Mouse (Mus musculus): ENCODE results near the gene Batf3. TPM values are rescaled to one million over a fixed set of nuclear protein-coding genes. Genes with fewer than 3 reads are reported as not detected.

Batf3 gene
- total and polyA plus RNA-seq, 3 experiments: 42.5 to 50.4 (median 44.7) TPM

DNA sequence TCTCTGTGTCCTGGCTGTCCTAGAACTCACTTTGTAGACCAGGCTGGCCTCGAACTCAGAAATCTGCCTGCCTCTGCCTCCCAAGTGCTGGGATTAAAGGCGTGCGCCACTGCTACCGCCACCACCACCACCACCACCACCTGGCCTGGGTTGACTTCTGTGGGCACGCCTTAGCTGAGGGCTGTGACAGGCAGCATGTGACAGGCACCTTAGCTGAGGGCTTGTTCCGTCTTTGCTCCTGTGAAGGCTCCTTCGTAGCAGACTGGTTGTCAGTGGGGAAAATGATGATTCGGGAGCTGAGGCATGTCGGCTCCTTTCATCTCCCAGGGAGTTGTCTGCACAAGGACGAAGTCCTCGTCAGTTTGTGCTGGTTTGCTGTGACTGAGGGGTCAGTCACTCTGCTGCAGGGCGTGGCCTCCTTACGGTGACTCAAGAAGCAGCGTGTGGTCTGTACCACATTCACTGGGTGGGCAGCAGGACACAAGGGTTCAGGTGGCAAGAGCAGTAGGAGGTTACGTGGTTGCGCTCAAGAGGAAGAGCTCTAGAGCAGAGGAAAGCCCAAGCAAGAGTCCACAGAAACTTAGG is 25.2 kb upstream of the Batf3 start:
- TF ChIP-seq TCF12 (IDR thresholded peaks at IDR 0.05; ENCODE audit: low read depth, low read length) (0 out of 2 replicates have a peak, but pooled peaks have one; percentile 2), JUND (conservative IDR thresholded peaks at IDR 0.05; ENCODE audit: low read depth, low read length) (no peak)
- Histone ChIP-seq H3K4me3 (replicated peaks in 1 of 3; ENCODE audit: low read depth in 2 of 3, low read length in 2 of 3, poor library complexity in 1 of 3) (peak overlapping the region in 1 of 3 experiments; percentile 24), H3K4me2 (ENCODE audit: insufficient read depth, low read depth, poor library complexity, severe bottlenecking) (peak overlapping the region; percentile 64; the same call in 1 of the 2 replicates), H3K27me3 (replicated peaks) (no peaks in the 10 kb centered on the region), H3K79me2 (replicated peaks; ENCODE audit: control insufficient read depth, extremely low read depth, insufficient read depth, poor library complexity, severe bottlenecking) (peaks cover 12% of the 10 kb centered on the region), H3K9me3 (replicated peaks; ENCODE audit: low read length) (no peaks in the 10 kb centered on the region), H3K4me1 (ENCODE audit: control insufficient read depth in 1 of 2, insufficient read depth in 2 of 2) (peaks cover 19 to 46% of the 10 kb centered on the region in 2 experiments), H3K9ac (ENCODE audit: insufficient read depth, low read depth) (0 out of 2 replicates have a peak overlapping the region, but pooled peaks have one; percentile 44), H3K27ac (ENCODE audit: insufficient read depth, low read depth) (peak overlapping the region; percentile 97), H3K36me3 (replicated peaks in 1 of 2; ENCODE audit: control insufficient read depth in 1 of 2, insufficient read depth in 1 of 2, low read length in 1 of 2) (peaks cover 62 to 98% of the 10 kb centered on the region in 2 experiments)
- dilution Hi-C loops (cut with MboI; ENCODE audit: extremely low pct_ligation_motif_present, extremely low pct_unique_long_range_greater_than_20kb, low sequenced_read_pairs) (no loop called here), in situ Hi-C loops (cut with MboI; ENCODE audit: low pct_ligation_motif_present, low pct_unique_long_range_greater_than_20kb, low sequenced_read_pairs) (no loop called here)
- no peak for DNase-seq (ENCODE audit: extremely low read depth)

DNA sequence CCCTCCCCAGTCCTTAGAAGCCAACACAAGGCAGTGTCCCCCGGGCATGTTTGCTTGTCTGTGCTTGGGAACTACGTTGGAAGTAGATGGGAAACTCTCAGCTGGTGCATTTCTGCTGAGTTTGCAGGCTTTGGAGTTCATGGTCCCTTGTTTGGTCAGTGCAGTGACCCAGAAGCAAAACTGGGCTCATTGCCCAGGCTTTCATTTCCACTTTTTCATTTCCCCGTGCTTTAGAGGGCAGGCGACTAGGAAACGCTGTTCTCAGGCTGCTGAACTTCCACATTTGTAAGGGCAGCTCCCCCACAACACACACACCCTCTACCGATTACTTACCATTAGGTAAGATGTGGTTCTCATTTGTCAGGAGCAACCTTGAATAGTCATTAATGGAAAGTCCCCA is 24.6 kb upstream of the Batf3 start:
- peak overlapping the region; percentile 97 for H3K27ac ChIP-seq (ENCODE audit: insufficient read depth, low read depth)
- dilution Hi-C loops (cut with MboI; ENCODE audit: extremely low pct_ligation_motif_present, extremely low pct_unique_long_range_greater_than_20kb, low sequenced_read_pairs): no loop called here
- peak overlapping the region; percentile 64 for H3K4me2 ChIP-seq (ENCODE audit: insufficient read depth, low read depth, poor library complexity, severe bottlenecking)
- peaks cover 63 to 98% of the 10 kb centered on the region in 2 experiments for H3K36me3 ChIP-seq (replicated peaks in 1 of 2; ENCODE audit: control insufficient read depth in 1 of 2, insufficient read depth in 1 of 2, low read length in 1 of 2)
- H3K4me1 ChIP-seq (ENCODE audit: control insufficient read depth in 1 of 2, insufficient read depth in 2 of 2): peaks cover 19 to 46% of the 10 kb centered on the region in 2 experiments
- peaks cover 10% of the 10 kb centered on the region for H3K79me2 ChIP-seq (replicated peaks; ENCODE audit: control insufficient read depth, extremely low read depth, insufficient read depth, poor library complexity, severe bottlenecking)
- in situ Hi-C loops (cut with MboI; ENCODE audit: low pct_ligation_motif_present, low pct_unique_long_range_greater_than_20kb, low sequenced_read_pairs): no loop called here
- H3K9ac ChIP-seq (ENCODE audit: insufficient read depth, low read depth): peak overlapping the region; percentile 44; the same call in 1 of the 2 replicates
- no peaks in the 10 kb centered on the region for H3K27me3 ChIP-seq (replicated peaks)
- no peak overlapping the region for H3K4me3 ChIP-seq (replicated peaks in 1 of 3; ENCODE audit: low read depth in 2 of 3, low read length in 2 of 3, poor library complexity in 1 of 3)
- peak; percentile 47 for DNase-seq (ENCODE audit: extremely low read depth)
- peaks cover 2% of the 10 kb centered on the region for H3K9me3 ChIP-seq (replicated peaks; ENCODE audit: low read length)
- no peak for TF ChIP-seq SMC3 (IDR thresholded peaks at IDR 0.05; ENCODE audit: low read depth, low read length)
- TF ChIP-seq SIN3A (IDR thresholded peaks at IDR 0.05; ENCODE audit: low read length): no peak
- no peak for TF ChIP-seq POLR2AphosphoS2 (IDR thresholded peaks at IDR 0.05; ENCODE audit: low read depth, low read length)
- TF ChIP-seq ETS1 (conservative IDR thresholded peaks at IDR 0.05; ENCODE audit: low read depth, low read length): peak; percentile 65
- no peak for TF ChIP-seq ZKSCAN1 (IDR thresholded peaks at IDR 0.05; ENCODE audit: borderline replicate concordance, low read depth, low read length)
- TF ChIP-seq RAD21 (IDR thresholded peaks at IDR 0.05; ENCODE audit: low read depth, low read length): no peak
- TF ChIP-seq MYC (IDR thresholded peaks at IDR 0.05; ENCODE audit: low read depth, low read length): no peak
- TF ChIP-seq USF1 (IDR thresholded peaks at IDR 0.05; ENCODE audit: low read depth, low read length): no peak
- TF ChIP-seq TBP (conservative IDR thresholded peaks at IDR 0.05; ENCODE audit: low read depth, low read length): no peak
- no peak for TF ChIP-seq JUN (IDR thresholded peaks at IDR 0.05; ENCODE audit: insufficient read depth, low read depth, low read length)
- peak; percentile 33; the same call in 1 of the 2 replicates for TF ChIP-seq MEF2A (IDR thresholded peaks at IDR 0.05; ENCODE audit: borderline replicate concordance, low read depth, low read length)
- no peak for TF ChIP-seq MAX (IDR thresholded peaks at IDR 0.05; ENCODE audit: low read length)
- TF ChIP-seq CTCF (conservative IDR thresholded peaks at IDR 0.05 in 1 of 2, IDR thresholded peaks at IDR 0.05 in 1 of 2; ENCODE audit: low read depth in 2 of 2, low read length in 2 of 2): no peak
- no peak for TF ChIP-seq RCOR1 (conservative IDR thresholded peaks at IDR 0.05; ENCODE audit: low read depth, low read length)
- TF ChIP-seq IRF4 (IDR thresholded peaks at IDR 0.05; ENCODE audit: low read depth, low read length): peak; percentile 77; the same call in 1 of the 2 replicates
- no peak for TF ChIP-seq JUND (conservative IDR thresholded peaks at IDR 0.05; ENCODE audit: low read depth, low read length)
- no peak for TF ChIP-seq USF2 (conservative IDR thresholded peaks at IDR 0.05; ENCODE audit: low read depth, low read length)
- peak; percentile 93 for TF ChIP-seq MAFK (IDR thresholded peaks at IDR 0.05; ENCODE audit: insufficient replicate concordance, low read length)
- no peak for TF ChIP-seq POLR2A (IDR thresholded peaks at IDR 0.05; ENCODE audit: low read depth, low read length)
- no peak for TF ChIP-seq ZNF384 (IDR thresholded peaks at IDR 0.05; ENCODE audit: low read depth, low read length)
- no peak for TF ChIP-seq E2F4 (IDR thresholded peaks at IDR 0.05; ENCODE audit: insufficient replicate concordance, low read depth, low read length)
- peak; percentile 22; the same call in 1 of the 2 replicates for TF ChIP-seq ELF1 (IDR thresholded peaks at IDR 0.05; ENCODE audit: low read depth, low read length)
- no peak for TF ChIP-seq MXI1 (IDR thresholded peaks at IDR 0.05; ENCODE audit: low read depth, low read length)
- no peak for TF ChIP-seq NRF1 (IDR thresholded peaks at IDR 0.05; ENCODE audit: low read depth, low read length)
- TF ChIP-seq CHD2 (IDR thresholded peaks at IDR 0.05; ENCODE audit: low read length): no peak
- no peak for TF ChIP-seq CHD1 (IDR thresholded peaks at IDR 0.05; ENCODE audit: low read depth, low read length)
- peak; percentile 73 for TF ChIP-seq BHLHE40 (IDR thresholded peaks at IDR 0.05; ENCODE audit: low read depth, low read length)
- TF ChIP-seq HCFC1 (IDR thresholded peaks at IDR 0.05; ENCODE audit: low read depth, low read length): no peak
- TF ChIP-seq NELFE (IDR thresholded peaks at IDR 0.05; ENCODE audit: low read depth, low read length): no peak
- peak; percentile 71 for TF ChIP-seq EP300 (IDR thresholded peaks at IDR 0.05; ENCODE audit: low read length)
- no peak for TF ChIP-seq ZC3H11A (IDR thresholded peaks at IDR 0.05; ENCODE audit: low read depth, low read length)
- TF ChIP-seq ZMIZ1 (IDR thresholded peaks at IDR 0.05; ENCODE audit: low read depth, low read length): no peak
